ENCODE assay signal across 8 mouse cellular contexts in the genomic region with DNA sequence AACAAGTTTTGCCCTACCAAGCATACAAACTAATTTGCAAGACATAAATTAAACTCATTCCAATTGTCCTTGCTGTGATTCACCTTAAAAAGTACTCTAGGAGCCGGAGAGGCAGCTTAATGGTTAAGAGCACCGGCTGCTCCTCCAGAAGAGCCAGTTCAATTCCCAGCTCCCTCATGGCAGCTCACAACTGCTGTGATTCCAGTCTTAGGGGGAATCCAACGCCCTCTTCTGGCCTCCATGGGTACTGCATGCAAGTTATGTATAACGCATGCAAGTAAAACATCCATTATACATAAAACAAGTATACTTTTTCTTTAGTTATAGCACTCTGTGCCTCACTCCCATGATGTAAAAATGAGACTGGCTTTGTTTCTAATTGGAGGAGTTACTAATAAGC. TPM values are rescaled to one million over a fixed set of nuclear protein-coding genes. Genes with fewer than 3 reads are reported as not detected.
A peak's percentile ranks its signal among the peaks of the same experiment; 100 is the strongest.
DNase-seq lines count a peak whose midpoint lies in the region; ATAC-seq and TF ChIP-seq lines count a peak whose summit lies in the region.

No protein-coding gene starts in this region.

- peaks cover 25% of the 10 kb centered on the region for H3K36me3 ChIP-seq in heart, adult 2 months (ENCODE audit: control insufficient read depth, insufficient read depth, low read length)
- no peaks in the 10 kb centered on the region for H3K36me3 ChIP-seq in ES-E14 (ENCODE audit: control insufficient read depth, insufficient read depth, low read length, poor library complexity, severe bottlenecking)

- no peak for TF ChIP-seq POLR2A in heart, adult 2 months (IDR thresholded peaks at IDR 0.05; ENCODE audit: insufficient read depth, low read depth, low read length)

- in situ Hi-C loops in ES-E14 (cut with MboI; ENCODE audit: low sequenced_read_pairs in 2 of 2, unreplicated experiment in 2 of 2): loop anchor here (10.0 kb wide), 2 partner anchors 208 to 218 kb away; no protein-coding TSS in a partner anchor

- H3K27me3 ChIP-seq in heart, adult 2 months (ENCODE audit: control insufficient read depth, insufficient read depth, low read length): no peaks in the 10 kb centered on the region

- intact Hi-C loops in heart, adult 2 months (cut with DNase I): loop anchor here (10.0 kb wide), 1 partner anchor 218 kb away; no protein-coding TSS in a partner anchor

- DNase-seq in heart, adult 2 months: no peak
- no peak for DNase-seq in heart, adult 18-20 months
- peak; percentile 34 for DNase-seq in lung, postnatal 36 days
- no peak for DNase-seq in lung, adult 18-20 months
- DNase-seq in ES-E14 (ENCODE audit: low read depth, low spot score): peak; percentile 61
- DNase-seq in mesoderm, embryonic 11.5 days (ENCODE audit: low read depth, low spot score): peak; percentile 34
- no peak for DNase-seq in adrenal gland, postnatal 14 days

- H3K4me3 ChIP-seq in heart, adult 2 months: no peak overlapping the region
- H3K4me3 ChIP-seq in ES-E14 (ENCODE audit: insufficient read depth in 1 of 2, low read depth in 1 of 2, low read length in 2 of 2, poor library complexity in 1 of 2, severe bottlenecking in 1 of 2): no peak overlapping the region

- peak overlapping the region; percentile 80 for H3K27ac ChIP-seq in heart, adult 2 months
- no peak overlapping the region for H3K27ac ChIP-seq in ES-E14 (ENCODE audit: insufficient read depth, low read depth, low read length, poor library complexity, severe bottlenecking)

- peaks cover 1% of the 10 kb centered on the region; the same call in 1 of the 2 replicates for H3K79me2 ChIP-seq in heart, adult 2 months (replicated peaks; ENCODE audit: control insufficient read depth, insufficient read depth, low read length)

- H3K9ac ChIP-seq in heart, adult 2 months (ENCODE audit: low read depth, low read length): no peak overlapping the region
- H3K9ac ChIP-seq in ES-E14 (ENCODE audit: insufficient read depth, low read depth, low read length, poor library complexity, severe bottlenecking): no peak overlapping the region

- peak; percentile 77 for TF ChIP-seq CTCF in heart, adult 2 months (IDR thresholded peaks at IDR 0.05)

- 65% methylated on average over 4 of the region's 4 CpGs for WGBS in heart, adult 2 months

- TF ChIP-seq EP300 in heart, adult 2 months (IDR thresholded peaks at IDR 0.05; ENCODE audit: insufficient read depth, low read depth, low read length): no peak

- H3K4me1 ChIP-seq in heart, adult 2 months (ENCODE audit: control insufficient read depth, insufficient read depth, low read length): peaks cover 46% of the 10 kb centered on the region
- H3K4me1 ChIP-seq in ES-E14 (ENCODE audit: control insufficient read depth in 2 of 2, insufficient read depth in 2 of 2, low read length in 2 of 2, poor library complexity in 1 of 2): no peaks in the 10 kb centered on the region; a peak in 1 of 4 replicates

- H3K9me3 ChIP-seq in ES-E14 (ENCODE audit: control insufficient read depth, insufficient read depth, low read depth, low read length): no peaks in the 10 kb centered on the region

- ATAC-seq in erythroid progenitor cell, adult 5-6 weeks (replicated peaks; ENCODE audit: low FRiP score, poor library complexity, severe bottlenecking): no peak

TF ChIP-seq in ES-E14, 5 proteins besides CTCF, POLR2A, EP300 and RAD21:
- TF ChIP-seq ZNF384 (IDR thresholded peaks at IDR 0.05; ENCODE audit: low read depth, low read length) (no peak), ZC3H11A (IDR thresholded peaks at IDR 0.05; ENCODE audit: borderline replicate concordance, low read depth, low read length) (peak; percentile 35; the same call in 1 of the 2 replicates), CHD2 (IDR thresholded peaks at IDR 0.05; ENCODE audit: low read depth, low read length) (no peak)

RNA-seq across cellular contexts. Expression of gene Elk3, which starts 27.7 kb away (rescaled TPM):
- 10 to 100 TPM; 33.8 to 39.4 TPM for total RNA-seq in heart, adult 2 months (2021)
- 31.9 and 32.1 TPM in 2 replicates for polyA plus RNA-seq in heart, adult 2 months (2012; rRNA removed)
- 10 to 100 TPM; 27.9 to 29.5 TPM for total RNA-seq in heart, adult 18-20 months (2021)
- total RNA-seq in ES-E14 (2012; rRNA removed): 10.3 and 15.7 TPM in 2 replicates
- 3.2 and 5.0 TPM in 2 replicates for total RNA-seq in erythroid progenitor cell, adult 5-6 weeks (2015; ENCODE audit: low replicate concordance)
- 3.5 and 3.9 TPM in 2 replicates for total RNA-seq in erythroid progenitor cell, adult 5-6 weeks (2017; ENCODE audit: low replicate concordance)
- total RNA-seq in adrenal gland, postnatal 14 days (2021): 50.4 and 58.0 TPM in 2 replicates

Comparison
In these comparisons a context has a peak if more than half of its experiments do, and no peak if none do; other contexts are left out.
1. DNase-seq: peak in lung, postnatal 36 days (single experiment), ES-E14 (single experiment) and mesoderm, embryonic 11.5 days (single experiment); none in heart, adult 2 months (0 of 2), heart, adult 18-20 months (0 of 2), lung, adult 18-20 months (0 of 2) and adrenal gland, postnatal 14 days (single experiment).